Mouse (Mus musculus) CD4-positive naive resting alpha-beta T cell, adult 57 days (primary cell): Measurements from ENCODE around the gene Odf2. TPM values are rescaled to one million over a fixed set of nuclear protein-coding genes. Genes with fewer than 3 reads are reported as not detected.

Experiments
- total RNA-seq: library from RNA; stranded (reverse); gene quantifications from one replicate; pipeline ENCODE4 v1.2.4, GENCODE M21; 2023

Gene Odf2
- 78.7 TPM for total RNA-seq

GRCm38 (mm10) chr2:29889066-29889944 is at the start of gene Odf2:
TSS of gene Odf2 (plus strand) at chr2:29889221.

GRCm38 (mm10) chr2:29868949-29869645 is 19.9 kb upstream of the Odf2 start, which contains the start of gene Cercam:
TSS of gene Cercam (plus strand) at chr2:29869164.

GRCm38 (mm10) chr2:29934906-29935599 is 46.0 kb downstream of the Odf2 start, which contains the start of gene Gle1:
TSS of gene Gle1 (plus strand) at chr2:29935426.

GRCm38 (mm10) chr2:29965250-29965843 is 76.3 kb downstream of the Odf2 start, which contains the start of gene Sptan1:
TSS of gene Sptan1 (plus strand) at chr2:29965560.

Other genes starting within 250 kb of the Odf2 start
- not detected for gene Gm13420, start 137.5 kb upstream of the Odf2 start, total RNA-seq
- gene Gm13547, start 129.9 kb upstream of the Odf2 start, total RNA-seq = 2.6 TPM
- 3.8 TPM for gene Coq4, start 101.7 kb upstream of the Odf2 start, total RNA-seq
- 42.2 TPM for gene Trub2, start 100.7 kb upstream of the Odf2 start, total RNA-seq
- gene Slc27a4, start 86.6 kb upstream of the Odf2 start, total RNA-seq = 17.5 TPM
- 38.6 TPM for gene Urm1, start 69.1 kb upstream of the Odf2 start, total RNA-seq
- 0.62 TPM for gene Cercam, start 20.1 kb upstream of the Odf2 start, total RNA-seq
- 60.2 TPM for gene Gle1, start 46.2 kb downstream of the Odf2 start, total RNA-seq
- gene Sptan1, start 76.3 kb downstream of the Odf2 start, total RNA-seq = 311 TPM
- 0.33 TPM for gene Wdr34, start 159.7 kb downstream of the Odf2 start, total RNA-seq
- gene Set, start 168.2 kb downstream of the Odf2 start, total RNA-seq = 229 TPM
- 1.5 TPM for gene Pkn3, start 188.5 kb downstream of the Odf2 start, total RNA-seq
- gene Zdhhc12, start 204.4 kb downstream of the Odf2 start, total RNA-seq = 15.4 TPM
- gene Zer1, start 235.4 kb downstream of the Odf2 start, total RNA-seq = 81.1 TPM
- gene Tbc1d13, start 244.5 kb downstream of the Odf2 start, total RNA-seq = 34.4 TPM